Mouse (Mus musculus): ENCODE results near the gene Magi1. TPM values are rescaled to one million over a fixed set of nuclear protein-coding genes. Genes with fewer than 3 reads are reported as not detected.

Gene Magi1
- total and polyA plus RNA-seq, 3 experiments = not detected

- H3K4me3 ChIP-seq (replicated peaks in 1 of 3; ENCODE audit: low read depth in 2 of 3, low read length in 2 of 3, poor library complexity in 1 of 3) = no peak overlapping the region
- H3K36me3 ChIP-seq (replicated peaks in 1 of 2; ENCODE audit: control insufficient read depth in 1 of 2, insufficient read depth in 1 of 2, low read length in 1 of 2) = no peaks in the 10 kb centered on the region
- no peak overlapping the region for H3K27ac ChIP-seq (ENCODE audit: insufficient read depth, low read depth)
- H3K4me2 ChIP-seq (ENCODE audit: insufficient read depth, low read depth, poor library complexity, severe bottlenecking) = no peak overlapping the region
- no peaks in the 10 kb centered on the region for H3K4me1 ChIP-seq (ENCODE audit: control insufficient read depth in 1 of 2, insufficient read depth in 2 of 2)
- no peak for TF ChIP-seq PAX5 (IDR thresholded peaks at IDR 0.05; ENCODE audit: low read length)
- TF ChIP-seq POLR2A (IDR thresholded peaks at IDR 0.05; ENCODE audit: low read depth, low read length) = no peak
- TF ChIP-seq ZC3H11A (IDR thresholded peaks at IDR 0.05; ENCODE audit: low read depth, low read length) = no peak
- no peak for DNase-seq (ENCODE audit: extremely low read depth)
- no peak overlapping the region for H3K9ac ChIP-seq (ENCODE audit: insufficient read depth, low read depth)
- dilution Hi-C loops (cut with MboI; ENCODE audit: extremely low pct_ligation_motif_present, extremely low pct_unique_long_range_greater_than_20kb, low sequenced_read_pairs) (no loop called here), in situ Hi-C loops (cut with MboI; ENCODE audit: low pct_ligation_motif_present, low pct_unique_long_range_greater_than_20kb, low sequenced_read_pairs) (no loop called here)
- H3K9me3 ChIP-seq (replicated peaks; ENCODE audit: low read length) = peaks cover 66% of the 10 kb centered on the region
- no peaks in the 10 kb centered on the region for H3K27me3 ChIP-seq (replicated peaks)
- no peaks in the 10 kb centered on the region for H3K79me2 ChIP-seq (replicated peaks; ENCODE audit: control insufficient read depth, extremely low read depth, insufficient read depth, poor library complexity, severe bottlenecking)
Measured at GRCm38 (mm10) chr6:93904987-93905386, 378.7 kb downstream of the Magi1 start.

GRCm38 (mm10) chr6:93902239-93902638, 381.5 kb downstream of the Magi1 start:
- in situ Hi-C loops (cut with MboI; ENCODE audit: low pct_ligation_motif_present, low pct_unique_long_range_greater_than_20kb, low sequenced_read_pairs) = no loop called here

GRCm38 (mm10) chr6:93901408-93901807, 382.3 kb downstream of the Magi1 start:
- dilution Hi-C loops (cut with MboI; ENCODE audit: extremely low pct_ligation_motif_present, extremely low pct_unique_long_range_greater_than_20kb, low sequenced_read_pairs) (no loop called here), in situ Hi-C loops (cut with MboI; ENCODE audit: low pct_ligation_motif_present, low pct_unique_long_range_greater_than_20kb, low sequenced_read_pairs) (no loop called here)
- no peak for DNase-seq (ENCODE audit: extremely low read depth)
- H3K9ac ChIP-seq (ENCODE audit: insufficient read depth, low read depth) = no peak overlapping the region
- TF ChIP-seq USF2 (conservative IDR thresholded peaks at IDR 0.05; ENCODE audit: low read depth, low read length) (no peak), EP300 (IDR thresholded peaks at IDR 0.05; ENCODE audit: low read length) (no peak), CHD2 (IDR thresholded peaks at IDR 0.05; ENCODE audit: low read length) (no peak), RCOR1 (conservative IDR thresholded peaks at IDR 0.05; ENCODE audit: low read depth, low read length) (no peak), USF1 (IDR thresholded peaks at IDR 0.05; ENCODE audit: low read depth, low read length) (no peak)
- H3K9me3 ChIP-seq (replicated peaks; ENCODE audit: low read length) = peaks cover 54% of the 10 kb centered on the region
- H3K79me2 ChIP-seq (replicated peaks; ENCODE audit: control insufficient read depth, extremely low read depth, insufficient read depth, poor library complexity, severe bottlenecking) = no peaks in the 10 kb centered on the region
- no peaks in the 10 kb centered on the region for H3K36me3 ChIP-seq (replicated peaks in 1 of 2; ENCODE audit: control insufficient read depth in 1 of 2, insufficient read depth in 1 of 2, low read length in 1 of 2)
- no peaks in the 10 kb centered on the region for H3K4me1 ChIP-seq (ENCODE audit: control insufficient read depth in 1 of 2, insufficient read depth in 2 of 2)
- H3K4me3 ChIP-seq (replicated peaks in 1 of 3; ENCODE audit: low read depth in 2 of 3, low read length in 2 of 3, poor library complexity in 1 of 3) = no peak overlapping the region
- no peaks in the 10 kb centered on the region for H3K27me3 ChIP-seq (replicated peaks)
- no peak overlapping the region for H3K27ac ChIP-seq (ENCODE audit: insufficient read depth, low read depth)
- H3K4me2 ChIP-seq (ENCODE audit: insufficient read depth, low read depth, poor library complexity, severe bottlenecking) = no peak overlapping the region

More at GRCm38 (mm10) chr6:93902239-93902638, 381.5 kb downstream of the Magi1 start:
- Histone ChIP-seq H3K9me3 (replicated peaks; ENCODE audit: low read length) (peaks cover 58% of the 10 kb centered on the region), H3K4me3 (replicated peaks in 1 of 3; ENCODE audit: low read depth in 2 of 3, low read length in 2 of 3, poor library complexity in 1 of 3) (no peak overlapping the region), H3K4me2 (ENCODE audit: insufficient read depth, low read depth, poor library complexity, severe bottlenecking) (no peak overlapping the region), H3K27me3 (replicated peaks) (no peaks in the 10 kb centered on the region), H3K79me2 (replicated peaks; ENCODE audit: control insufficient read depth, extremely low read depth, insufficient read depth, poor library complexity, severe bottlenecking) (no peaks in the 10 kb centered on the region), H3K9ac (ENCODE audit: insufficient read depth, low read depth) (no peak overlapping the region), H3K27ac (ENCODE audit: insufficient read depth, low read depth) (no peak overlapping the region), H3K4me1 (ENCODE audit: control insufficient read depth in 1 of 2, insufficient read depth in 2 of 2) (no peaks in the 10 kb centered on the region), H3K36me3 (replicated peaks in 1 of 2; ENCODE audit: control insufficient read depth in 1 of 2, insufficient read depth in 1 of 2, low read length in 1 of 2) (no peaks in the 10 kb centered on the region)
- no peak for DNase-seq (ENCODE audit: extremely low read depth)
- TF ChIP-seq MEF2A (IDR thresholded peaks at IDR 0.05; ENCODE audit: borderline replicate concordance, low read depth, low read length) (no peak), EP300 (IDR thresholded peaks at IDR 0.05; ENCODE audit: low read length) (no peak), NRF1 (IDR thresholded peaks at IDR 0.05; ENCODE audit: low read depth, low read length) (no peak), ETS1 (conservative IDR thresholded peaks at IDR 0.05; ENCODE audit: low read depth, low read length) (no peak), CHD1 (IDR thresholded peaks at IDR 0.05; ENCODE audit: low read depth, low read length) (no peak), RCOR1 (conservative IDR thresholded peaks at IDR 0.05; ENCODE audit: low read depth, low read length) (no peak), MXI1 (IDR thresholded peaks at IDR 0.05; ENCODE audit: low read depth, low read length) (no peak), CHD2 (IDR thresholded peaks at IDR 0.05; ENCODE audit: low read length) (no peak), IRF4 (IDR thresholded peaks at IDR 0.05; ENCODE audit: low read depth, low read length) (no peak), NELFE (IDR thresholded peaks at IDR 0.05; ENCODE audit: low read depth, low read length) (no peak), SIN3A (IDR thresholded peaks at IDR 0.05; ENCODE audit: low read length) (no peak), GABPA (IDR thresholded peaks at IDR 0.05; ENCODE audit: insufficient replicate concordance, low read depth, low read length) (no peak), PAX5 (IDR thresholded peaks at IDR 0.05; ENCODE audit: low read length) (no peak), POLR2A (IDR thresholded peaks at IDR 0.05; ENCODE audit: low read depth, low read length) (no peak), ZMIZ1 (IDR thresholded peaks at IDR 0.05; ENCODE audit: low read depth, low read length) (no peak), RAD21 (IDR thresholded peaks at IDR 0.05; ENCODE audit: low read depth, low read length) (no peak), JUND (conservative IDR thresholded peaks at IDR 0.05; ENCODE audit: low read depth, low read length) (no peak), CTCF (conservative IDR thresholded peaks at IDR 0.05 in 1 of 2, IDR thresholded peaks at IDR 0.05 in 1 of 2; ENCODE audit: low read depth in 2 of 2, low read length in 2 of 2) (no peak), TBP (conservative IDR thresholded peaks at IDR 0.05; ENCODE audit: low read depth, low read length) (no peak)
- dilution Hi-C loops (cut with MboI; ENCODE audit: extremely low pct_ligation_motif_present, extremely low pct_unique_long_range_greater_than_20kb, low sequenced_read_pairs) = no loop called here

All from CH12.LX (cell line).